Mouse (Mus musculus) skeletal muscle tissue, adult 2 months (tissue): ENCODE measurements at regions not wholly inside any gene's neighbourhood (a gene's known extent, or its start where the extent isn't known, plus 50 kb on each side); places are given as distances from the start of the nearest gene placed in this dataset.

Experiments used
- DNase-seq: peaks from one replicate; pipeline ENCODE4 v3.0.0-alpha.2; 2012; ENCODE audit warnings: low read depth, low spot score

GRCm38 (mm10) chr3:38221834-38222215, 262.8 kb downstream of the Ankrd50 start:
- no peak for DNase-seq

GRCm38 (mm10) chr3:38220934-38221833, 263.5 kb downstream of the Ankrd50 start:
- DNase-seq, result peak; percentile 53

GRCm38 (mm10) chr3:38209081-38209480, 275.6 kb downstream of the Ankrd50 start:
- no peak for DNase-seq

GRCm38 (mm10) chr3:38207867-38208266, 276.8 kb downstream of the Ankrd50 start:
- DNase-seq, result no peak

GRCm38 (mm10) chr3:38201861-38202656, 282.6 kb downstream of the Ankrd50 start:
- DNase-seq, result peak; percentile 59

GRCm38 (mm10) chr3:38194001-38194400, 290.6 kb downstream of the Ankrd50 start:
- DNase-seq, result peak; percentile 78

GRCm38 (mm10) chr3:38187406-38187896, 297.2 kb downstream of the Ankrd50 start:
- DNase-seq, result no peak

- no peak for DNase-seq
Observed at GRCm38 (mm10) chr3:38186503-38186902, 298.1 kb downstream of the Ankrd50 start.

- no peak for DNase-seq
Observed at GRCm38 (mm10) chr3:38178295-38178694, 306.3 kb downstream of the Ankrd50 start.

GRCm38 (mm10) chr3:38175946-38176345, 308.7 kb downstream of the Ankrd50 start:
- DNase-seq, result peak; percentile 11

- DNase-seq, result peak; percentile 12
Observed at GRCm38 (mm10) chr3:38174735-38175280, 309.8 kb downstream of the Ankrd50 start.

GRCm38 (mm10) chr3:38152408-38152807, 332.2 kb downstream of the Ankrd50 start:
- no peak for DNase-seq

- no peak for DNase-seq
Observed at GRCm38 (mm10) chr3:38151821-38152220, 332.8 kb downstream of the Ankrd50 start.

GRCm38 (mm10) chr3:38146663-38147062, 338.0 kb downstream of the Ankrd50 start:
- no peak for DNase-seq

- DNase-seq, result no peak
Observed at GRCm38 (mm10) chr3:38145444-38145843, 339.2 kb downstream of the Ankrd50 start.

- no peak for DNase-seq
Observed at GRCm38 (mm10) chr3:38144650-38145049, 340.0 kb downstream of the Ankrd50 start.

- DNase-seq, result peak; percentile 46
Observed at GRCm38 (mm10) chr3:38143147-38143883, 341.3 kb downstream of the Ankrd50 start.

GRCm38 (mm10) chr3:38139387-38139786, 345.3 kb downstream of the Ankrd50 start:
- no peak for DNase-seq

GRCm38 (mm10) chr3:38138014-38138413, 346.6 kb downstream of the Ankrd50 start:
- no peak for DNase-seq

GRCm38 (mm10) chr3:38135808-38136214, 348.8 kb downstream of the Ankrd50 start:
- no peak for DNase-seq

GRCm38 (mm10) chr3:38134425-38134824, 350.2 kb downstream of the Ankrd50 start:
- no peak for DNase-seq
